Mouse (Mus musculus): ENCODE results near the gene Pik3r5.

Gene Pik3r5

GRCm38 (mm10) chr11:68401428-68401827 is 30.5 kb upstream of the Pik3r5 start:
- no peak for DNase-seq

- DNase-seq = peak; percentile 69
These were observed 27.7 kb upstream of the Pik3r5 start for GRCm38 (mm10) chr11:68404185-68404584.

DNA sequence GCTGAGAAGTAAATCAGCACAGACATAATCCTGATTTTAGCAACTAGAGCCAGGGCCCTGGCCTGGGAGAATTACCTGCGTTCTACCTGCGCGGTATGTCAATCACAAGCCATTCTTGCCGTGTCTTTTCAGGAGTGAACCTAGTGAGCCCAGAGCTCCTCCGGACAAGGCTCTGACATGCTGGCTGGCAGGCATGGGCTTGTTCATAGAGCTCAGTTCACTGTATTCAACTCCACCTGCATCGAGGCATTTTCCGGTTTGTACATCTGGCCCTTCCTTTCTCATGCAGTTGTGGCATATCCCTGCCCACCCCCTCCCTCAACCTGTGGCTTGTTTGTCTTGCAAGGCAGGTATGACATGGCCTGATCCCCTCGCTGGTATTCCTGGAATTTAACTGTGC is 26.3 kb upstream of the Pik3r5 start:
- no peak for DNase-seq

GRCm38 (mm10) chr11:68407266-68407926 is 24.5 kb upstream of the Pik3r5 start:
- DNase-seq = peak; percentile 21

GRCm38 (mm10) chr11:68408127-68408526 is 23.8 kb upstream of the Pik3r5 start:
- peak; percentile 79 for DNase-seq

DNA sequence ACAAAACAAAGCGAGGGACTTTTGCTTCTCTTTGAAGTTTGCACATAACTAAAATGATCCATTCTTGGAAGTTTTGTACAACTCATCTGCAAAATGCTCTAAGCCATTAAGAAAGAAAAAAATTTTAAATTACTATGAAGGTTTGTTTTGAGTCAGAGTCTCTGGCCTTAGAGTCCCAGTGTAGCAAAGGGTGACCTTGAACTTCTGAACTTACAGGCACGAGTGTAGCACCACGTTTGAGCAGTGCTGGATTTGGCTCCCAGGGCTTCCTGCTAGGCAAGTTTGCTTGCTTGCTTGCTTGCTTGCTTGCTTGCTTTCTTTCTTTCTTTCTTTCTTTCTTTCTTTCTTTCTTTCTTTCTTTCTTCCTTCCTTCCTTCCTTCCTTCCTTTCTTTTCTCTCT is 14.9 kb upstream of the Pik3r5 start:
- DNase-seq = no peak

GRCm38 (mm10) chr11:68417831-68418230 is 14.1 kb upstream of the Pik3r5 start:
- DNase-seq = peak; percentile 81

GRCm38 (mm10) chr11:68425492-68426315 is 6.2 kb upstream of the Pik3r5 start:
- DNase-seq = no peak

GRCm38 (mm10) chr11:68427083-68427570 is 4.8 kb upstream of the Pik3r5 start:
- peak; percentile 51 for DNase-seq

DNA sequence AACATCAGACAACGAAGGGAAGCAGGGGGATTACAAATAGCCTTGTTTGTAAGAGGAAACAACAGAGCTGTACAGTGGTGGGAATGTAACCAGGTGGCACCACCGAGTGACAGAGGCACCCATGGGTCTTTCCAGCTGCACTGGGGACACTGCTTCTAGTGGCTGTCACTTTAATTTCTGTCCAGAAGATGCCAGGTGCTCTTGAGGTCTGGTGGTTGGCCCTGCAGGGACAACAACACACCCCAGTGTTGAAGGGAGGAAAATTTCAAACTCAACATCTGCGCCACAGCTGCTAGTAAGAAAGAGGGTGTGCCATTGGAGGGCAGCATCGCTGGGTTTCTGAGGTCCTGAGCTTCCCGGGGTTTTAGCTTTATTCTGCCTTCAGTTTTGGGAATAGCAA is 1.3 kb upstream of the Pik3r5 start:
- DNase-seq = peak; percentile 71

- DNase-seq = peak; percentile 59
These were observed 570 bp downstream of the Pik3r5 start for GRCm38 (mm10) chr11:68432361-68433021.

GRCm38 (mm10) chr11:68433534-68433933 is 1.6 kb downstream of the Pik3r5 start:
- peak; percentile 21 for DNase-seq

- DNase-seq = peak; percentile 22
These were observed 2.8 kb downstream of the Pik3r5 start for GRCm38 (mm10) chr11:68434697-68435096.

DNA sequence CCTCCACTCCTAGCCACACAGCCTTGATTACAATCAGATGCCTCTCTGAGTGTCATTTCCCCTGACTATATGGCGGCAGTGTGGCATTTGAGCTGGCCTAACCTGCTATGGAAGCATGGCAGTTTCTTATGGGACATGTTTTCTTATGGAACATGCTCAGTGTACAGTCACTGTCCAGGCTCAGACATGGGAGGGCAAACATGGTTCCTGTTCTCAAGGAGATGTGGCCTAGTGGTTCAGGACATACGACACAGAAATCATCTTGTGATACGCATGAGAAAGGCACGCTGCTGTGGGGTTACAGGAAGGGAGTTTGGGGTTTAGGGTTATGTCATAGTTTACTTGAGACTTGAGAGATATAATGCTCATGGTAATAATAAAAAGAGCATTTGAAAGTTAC is 3.7 kb downstream of the Pik3r5 start:
- peak; percentile 12 for DNase-seq

GRCm38 (mm10) chr11:68436376-68436775 is 4.5 kb downstream of the Pik3r5 start:
- DNase-seq = no peak

- no peak for DNase-seq
These were observed 8.2 kb downstream of the Pik3r5 start for GRCm38 (mm10) chr11:68440100-68440499.

DNA sequence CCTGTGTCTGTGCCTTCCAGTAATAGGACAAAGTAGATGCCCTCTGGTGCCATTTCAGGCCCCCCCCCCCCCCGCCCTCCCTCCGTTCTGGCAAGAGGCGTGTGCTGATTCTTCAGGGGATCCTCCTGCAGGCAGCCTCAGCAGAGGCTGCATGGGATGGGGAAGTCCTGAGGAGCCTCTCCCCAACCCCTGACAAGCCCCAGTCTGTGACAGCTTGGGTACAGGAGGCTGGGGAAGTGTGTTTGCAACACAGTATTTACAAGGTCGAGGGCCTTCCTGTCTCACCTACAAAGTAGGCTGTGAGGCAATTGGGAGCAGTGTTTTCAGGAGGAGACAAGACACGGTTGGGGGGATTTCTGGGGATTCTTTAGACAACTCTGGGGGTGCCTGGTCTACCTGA is 9.0 kb downstream of the Pik3r5 start:
- no peak for DNase-seq

DNA sequence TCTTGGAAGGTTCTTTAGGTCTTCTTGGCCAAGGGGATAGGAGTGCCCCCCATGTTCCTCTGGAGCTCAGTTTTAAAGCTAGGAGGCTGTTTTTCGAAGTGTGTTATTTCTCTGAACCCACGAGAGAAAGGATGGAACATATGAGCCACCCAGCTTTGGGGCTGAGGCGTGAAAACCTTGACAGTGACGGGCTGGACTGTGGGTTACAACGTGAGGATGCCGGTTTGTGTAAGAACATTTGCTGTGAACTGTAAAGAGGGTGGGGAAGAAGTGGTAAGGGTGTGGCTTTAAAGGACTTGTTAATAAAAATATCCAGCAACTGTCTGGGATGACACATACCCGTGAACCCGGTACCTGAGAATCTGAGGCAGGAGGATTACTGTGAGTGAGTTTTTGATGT is 10.4 kb downstream of the Pik3r5 start:
- DNase-seq = no peak

GRCm38 (mm10) chr11:68442983-68443638 is 11.2 kb downstream of the Pik3r5 start:
- DNase-seq = no peak

GRCm38 (mm10) chr11:68445901-68446300 is 14.0 kb downstream of the Pik3r5 start:
- no peak for DNase-seq

- DNase-seq = no peak
These were observed 14.6 kb downstream of the Pik3r5 start for GRCm38 (mm10) chr11:68446547-68446946.

DNA sequence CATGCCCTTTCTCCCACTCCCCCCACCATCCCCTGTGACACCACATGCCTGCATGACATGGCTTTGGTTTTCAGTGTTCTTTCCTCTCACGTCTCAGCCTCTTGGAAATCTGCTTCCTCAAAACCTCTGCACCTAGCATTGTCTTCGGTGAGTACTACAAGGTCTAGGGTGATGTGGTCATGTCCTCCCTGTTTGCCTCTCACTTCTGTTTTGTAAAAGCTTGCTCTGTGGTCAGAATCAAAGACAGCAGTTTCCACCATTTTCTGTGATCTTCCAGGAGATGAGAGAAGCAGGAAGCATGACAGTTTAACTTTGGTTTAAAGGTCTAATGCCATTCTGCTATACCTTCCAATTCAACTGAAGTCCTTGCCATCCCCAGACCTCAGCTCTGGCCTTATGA is 15.3 kb downstream of the Pik3r5 start:
- DNase-seq = no peak

GRCm38 (mm10) chr11:68448356-68448755 is 16.4 kb downstream of the Pik3r5 start:
- DNase-seq = no peak
